Mouse (Mus musculus) thymus, adult 2 months (tissue): ENCODE measurements around the gene Rps26.

Experiments
- CTCF ChIP-seq: fragments of 200-500 bp; IDR thresholded peaks from 2 replicates; pipeline ENCODE4 v1.5.1; 2012; ENCODE audit warnings: mild to moderate bottlenecking, control low read depth, low read length, moderate library complexity, borderline replicate concordance; ENCODE audit not compliant: control insufficient read depth, poor library complexity, insufficient read depth; ENCODE audit errors: extremely low read depth
- POLR2A ChIP-seq: fragments of 200-500 bp; IDR thresholded peaks from 2 replicates; pipeline ENCODE4 v1.6.1; 2012; ENCODE audit warnings: mild to moderate bottlenecking, low read length, control low read depth, moderate library complexity; ENCODE audit not compliant: control insufficient read depth, poor library complexity, insufficient read depth; ENCODE audit errors: extremely low read depth

- no peak for TF ChIP-seq POLR2A
- no peak for TF ChIP-seq CTCF
These were observed 23.9 kb downstream of the Rps26 start for GRCm38 (mm10) chr10:128602470-128603128.
